Mouse (Mus musculus): ENCODE measurements around the gene Suz12.

- TF ChIP-seq CTCF (IDR thresholded peaks at IDR 0.05; ENCODE audit: low read depth) (peak; percentile 52), EP300 (optimal IDR thresholded peaks at IDR 0.05) (no peak)
Measured at GRCm38 (mm10) chr11:80019792-80020191, 26.9 kb downstream of the Suz12 start.
